ENCODE assay signal across 27 mouse cellular contexts in genomic region chr7:64981511-64982235, GRCm38 (mm10).
DNase-seq lines count a peak whose midpoint lies in the region; ATAC-seq and TF ChIP-seq lines count a peak whose summit lies in the region.
"Had no signal": no experiment of that assay in that cellular context is flagged by ENCODE, and none has a peak within 500 bp of the region (broad histone marks: within the 10 kb centered on the region; RNA-seq: fewer than 3 reads in every experiment).

No protein-coding gene starts in this region.

- no peak overlapping the region for H3K4me2 ChIP-seq in forebrain, postnatal 0 days (ENCODE audit: low read depth)
- no peak overlapping the region for H3K4me2 ChIP-seq in hindbrain, postnatal 0 days (ENCODE audit: low read depth, low read length)
- H3K4me2 ChIP-seq in hindbrain, embryonic 14.5 days (replicated peaks), result no peak overlapping the region
- H3K4me2 ChIP-seq: embryonic facial prominence, embryonic 13.5 days; heart, embryonic 15.5 days; limb, embryonic 15.5 days; liver, embryonic 13.5 days; neural tube, embryonic 13.5 days had no signal

- H3K4me1 ChIP-seq in forebrain, postnatal 0 days (ENCODE audit: insufficient read depth), result peaks cover 4% of the 10 kb centered on the region; the same call in 1 of the 2 replicates
- no peaks in the 10 kb centered on the region for H3K4me1 ChIP-seq in forebrain, embryonic 10.5 days
- H3K4me1 ChIP-seq in hindbrain, postnatal 0 days (ENCODE audit: insufficient read depth, low read length), result 0 out of 2 replicates have a peak, but pooled peaks cover 3% of the 10 kb centered on the region
- H3K4me1 ChIP-seq in hindbrain, embryonic 14.5 days (replicated peaks; ENCODE audit: control insufficient read depth, insufficient read depth, low read length), result no peaks in the 10 kb centered on the region
- H3K4me1 ChIP-seq: heart, embryonic 10.5 days; heart, embryonic 15.5 days; limb, embryonic 10.5 days; limb, embryonic 15.5 days; liver, embryonic 13.5 days; megakaryocyte, embryonic 14.5 days had no signal

- no peak overlapping the region for H3K4me3 ChIP-seq in forebrain, postnatal 0 days (ENCODE audit: low read depth, low read length)
- H3K4me3 ChIP-seq in forebrain, embryonic 10.5 days, result no peak overlapping the region
- no peak overlapping the region for H3K4me3 ChIP-seq in hindbrain, postnatal 0 days (ENCODE audit: low read length)
- no peak overlapping the region for H3K4me3 ChIP-seq in hindbrain, embryonic 14.5 days (replicated peaks; ENCODE audit: low read length)
- H3K4me3 ChIP-seq: embryonic facial prominence, embryonic 13.5 days; heart, embryonic 10.5 days; heart, embryonic 15.5 days; limb, embryonic 10.5 days; limb, embryonic 15.5 days; liver, embryonic 13.5 days; megakaryocyte, embryonic 14.5 days; neural tube, embryonic 13.5 days had no signal

- 57% methylated on average over 2 of the region's 2 CpGs for WGBS in forebrain, postnatal 0 days
- 74% methylated on average over 2 of the region's 2 CpGs for WGBS in forebrain, embryonic 10.5 days
- 52% methylated on average over 2 of the region's 2 CpGs for WGBS in hindbrain, postnatal 0 days
- WGBS in hindbrain, embryonic 14.5 days, result 72% methylated on average over 2 of the region's 2 CpGs

- H3K27ac ChIP-seq in forebrain, postnatal 0 days (ENCODE audit: low read depth, low read length), result no peak overlapping the region
- no peak overlapping the region for H3K27ac ChIP-seq in forebrain, embryonic 10.5 days
- peak overlapping the region; percentile 36; the same call in 1 of the 2 replicates for H3K27ac ChIP-seq in hindbrain, postnatal 0 days
- H3K27ac ChIP-seq in hindbrain, embryonic 14.5 days, result no peak overlapping the region
- H3K27ac ChIP-seq: embryonic facial prominence, embryonic 13.5 days; heart, embryonic 10.5 days; heart, embryonic 15.5 days; kidney, postnatal 0 days; limb, embryonic 10.5 days; limb, embryonic 15.5 days; liver, embryonic 13.5 days; neural tube, embryonic 13.5 days had no signal

- DNase-seq in cerebellum, adult 8-10 months, result peak; percentile 3
- no peak for DNase-seq in cerebellum, adult 18-20 months
- no peak for DNase-seq in forebrain, postnatal 0 days
- no peak for DNase-seq in forebrain, embryonic 10.5 days (ENCODE audit: extremely low spot score, low spot score)
- peak; percentile 79 for DNase-seq in hindbrain, postnatal 0 days (ENCODE audit: low spot score)
- no peak for DNase-seq in hindbrain, embryonic 14.5 days (ENCODE audit: low spot score)
- peak; percentile 20 for DNase-seq in brain, adult 2 months (ENCODE audit: low read depth, low spot score)
- DNase-seq: adrenal gland, adult 8-10 months; kidney, adult 8-10 months; kidney, postnatal 4 days; liver, embryonic 13.5 days; lung, adult 18-20 months; lung, postnatal 4 days; thymus, adult 2 months; thymus, postnatal 36 days had no signal

- no peaks in the 10 kb centered on the region for H3K27me3 ChIP-seq in forebrain, postnatal 0 days (ENCODE audit: insufficient read depth, low read length)
- H3K27me3 ChIP-seq in forebrain, embryonic 10.5 days (ENCODE audit: poor library complexity, severe bottlenecking), result no peaks in the 10 kb centered on the region
- no peaks in the 10 kb centered on the region for H3K27me3 ChIP-seq in hindbrain, postnatal 0 days (ENCODE audit: insufficient read depth, low read length)
- no peaks in the 10 kb centered on the region for H3K27me3 ChIP-seq in hindbrain, embryonic 14.5 days (ENCODE audit: control insufficient read depth, insufficient read depth, low read length)
- H3K27me3 ChIP-seq: heart, embryonic 15.5 days; limb, embryonic 15.5 days; liver, embryonic 13.5 days; megakaryocyte, embryonic 14.5 days; neural tube, embryonic 13.5 days had no signal

- H3K36me3 ChIP-seq in forebrain, postnatal 0 days (ENCODE audit: insufficient read depth), result no peaks in the 10 kb centered on the region
- H3K36me3 ChIP-seq in forebrain, embryonic 10.5 days (replicated peaks), result no peaks in the 10 kb centered on the region
- no peaks in the 10 kb centered on the region for H3K36me3 ChIP-seq in hindbrain, postnatal 0 days (ENCODE audit: insufficient read depth, low read length)
- no peaks in the 10 kb centered on the region for H3K36me3 ChIP-seq in hindbrain, embryonic 14.5 days (replicated peaks; ENCODE audit: control insufficient read depth, insufficient read depth)
- H3K36me3 ChIP-seq: embryonic facial prominence, embryonic 13.5 days; G1E; heart, embryonic 10.5 days; heart, embryonic 15.5 days; limb, embryonic 10.5 days; limb, embryonic 15.5 days; liver, embryonic 13.5 days; neural tube, embryonic 13.5 days had no signal

- ATAC-seq in forebrain, postnatal 0 days, result peak; percentile 53; the same call in 1 of the 2 replicates
- peak; percentile 87 for ATAC-seq in hindbrain, postnatal 0 days
- no peak; the same call in 1 of the 2 replicates for ATAC-seq in hindbrain, embryonic 14.5 days (ENCODE audit: low FRiP score)
- ATAC-seq: forebrain, embryonic 16.5 days; intestine, embryonic 16.5 days; lung, postnatal 0 days had no signal

- no peak overlapping the region for H3K9ac ChIP-seq in forebrain, postnatal 0 days
- H3K9ac ChIP-seq in hindbrain, postnatal 0 days (replicated peaks; ENCODE audit: low read length), result no peak overlapping the region
- no peak overlapping the region for H3K9ac ChIP-seq in hindbrain, embryonic 14.5 days
- H3K9ac ChIP-seq: embryonic facial prominence, embryonic 13.5 days; heart, embryonic 15.5 days; limb, embryonic 15.5 days; liver, embryonic 13.5 days; neural tube, embryonic 13.5 days had no signal

- no peak for TF ChIP-seq CTCF in forebrain, postnatal 0 days (IDR thresholded peaks at IDR 0.05; ENCODE audit: low read depth)
- TF ChIP-seq CTCF in hindbrain, postnatal 0 days (IDR thresholded peaks at IDR 0.05; ENCODE audit: low read depth), result no peak

- H3K9me3 ChIP-seq in forebrain, postnatal 0 days (ENCODE audit: low read length), result no peaks in the 10 kb centered on the region
- no peaks in the 10 kb centered on the region for H3K9me3 ChIP-seq in forebrain, embryonic 10.5 days
- H3K9me3 ChIP-seq in hindbrain, postnatal 0 days (ENCODE audit: low read length), result no peaks in the 10 kb centered on the region
- H3K9me3 ChIP-seq in hindbrain, embryonic 14.5 days (ENCODE audit: control insufficient read depth, low read length), result no peaks in the 10 kb centered on the region
- H3K9me3 ChIP-seq: embryonic facial prominence, embryonic 13.5 days; heart, embryonic 10.5 days; heart, embryonic 15.5 days; limb, embryonic 10.5 days; limb, embryonic 15.5 days; liver, embryonic 13.5 days; neural tube, embryonic 13.5 days had no signal

Comparison
In these comparisons a context has a peak if more than half of its experiments do, and no peak if none do; other contexts are left out.
1. DNase-seq: peak in cerebellum, adult 8-10 months (single experiment), hindbrain, postnatal 0 days (single experiment) and brain, adult 2 months (single experiment); none in cerebellum, adult 18-20 months (0 of 2), forebrain, postnatal 0 days (single experiment), forebrain, embryonic 10.5 days (single experiment) and hindbrain, embryonic 14.5 days (single experiment).